Mouse (Mus musculus): ENCODE results near the gene Tmem63a. TPM values are rescaled to one million over a fixed set of nuclear protein-coding genes. Genes with fewer than 3 reads are reported as not detected.

The Tmem63a gene
- polyA plus RNA-seq, 1 experiment from 2014 or later, result 9.3 TPM

GRCm38 (mm10) chr1:181010171-181010932 is 68.2 kb downstream of the Tmem63a start:
- H3K27me3 ChIP-seq (ENCODE audit: control insufficient read depth, insufficient read depth, low read length), result no peaks in the 10 kb centered on the region
- 54% methylated on average over 4 of the region's 4 CpGs for WGBS
- H3K36me3 ChIP-seq (ENCODE audit: control insufficient read depth, insufficient read depth, low read length), result no peaks in the 10 kb centered on the region
- peaks cover 7 to 12% of the 10 kb centered on the region in 2 experiments for H3K4me1 ChIP-seq (ENCODE audit: control insufficient read depth in 2 of 2, insufficient read depth in 2 of 2, low read length in 2 of 2)
- peak overlapping the region in 1 of 2 experiments; percentile 21; a peak in 2 of 4 replicates for H3K27ac ChIP-seq (replicated peaks in 1 of 2; ENCODE audit: control insufficient read depth in 1 of 2, insufficient read depth in 1 of 2, low read depth in 2 of 2, low read length in 2 of 2)
- H3K9ac ChIP-seq (ENCODE audit: low read length), result no peak overlapping the region
- no peak overlapping the region for H3K4me3 ChIP-seq (ENCODE audit: control insufficient read depth in 1 of 2, insufficient read depth in 1 of 2, low read depth in 1 of 2, low read length in 2 of 2)
- H3K9me3 ChIP-seq (ENCODE audit: control insufficient read depth, low read length), result no peaks in the 10 kb centered on the region
- ATAC-seq (ENCODE audit: insufficient number of reproducible peaks, insufficient read depth, low FRiP score, low read depth), result no peak
- no peak overlapping the region for H3K4me2 ChIP-seq (ENCODE audit: low read length)

GRCm38 (mm10) chr1:181011601-181012000 is 69.5 kb downstream of the Tmem63a start:
- peaks cover 15 to 23% of the 10 kb centered on the region in 2 experiments for H3K4me1 ChIP-seq (ENCODE audit: control insufficient read depth in 2 of 2, insufficient read depth in 2 of 2, low read length in 2 of 2)
- H3K27ac ChIP-seq (replicated peaks in 1 of 2; ENCODE audit: control insufficient read depth in 1 of 2, insufficient read depth in 1 of 2, low read depth in 2 of 2, low read length in 2 of 2), result no peak overlapping the region
- ATAC-seq (ENCODE audit: insufficient number of reproducible peaks, insufficient read depth, low FRiP score, low read depth), result no peak
- H3K9ac ChIP-seq (ENCODE audit: low read length), result no peak overlapping the region
- H3K27me3 ChIP-seq (ENCODE audit: control insufficient read depth, insufficient read depth, low read length), result no peaks in the 10 kb centered on the region
- H3K9me3 ChIP-seq (ENCODE audit: control insufficient read depth, low read length), result no peaks in the 10 kb centered on the region
- no peaks in the 10 kb centered on the region for H3K36me3 ChIP-seq (ENCODE audit: control insufficient read depth, insufficient read depth, low read length)
- WGBS, result 80% methylated on average over 5 of the region's 5 CpGs
- no peak overlapping the region for H3K4me2 ChIP-seq (ENCODE audit: low read length)
- no peak overlapping the region for H3K4me3 ChIP-seq (ENCODE audit: control insufficient read depth in 1 of 2, insufficient read depth in 1 of 2, low read depth in 1 of 2, low read length in 2 of 2)

- no peak overlapping the region for H3K27ac ChIP-seq (replicated peaks in 1 of 2; ENCODE audit: control insufficient read depth in 1 of 2, insufficient read depth in 1 of 2, low read depth in 2 of 2, low read length in 2 of 2)
- no peak overlapping the region for H3K4me3 ChIP-seq (ENCODE audit: control insufficient read depth in 1 of 2, insufficient read depth in 1 of 2, low read depth in 1 of 2, low read length in 2 of 2)
- H3K9me3 ChIP-seq (ENCODE audit: control insufficient read depth, low read length), result no peaks in the 10 kb centered on the region
- peaks cover 16 to 23% of the 10 kb centered on the region in 2 experiments for H3K4me1 ChIP-seq (ENCODE audit: control insufficient read depth in 2 of 2, insufficient read depth in 2 of 2, low read length in 2 of 2)
- no peak for ATAC-seq (ENCODE audit: insufficient number of reproducible peaks, insufficient read depth, low FRiP score, low read depth)
- no peaks in the 10 kb centered on the region for H3K27me3 ChIP-seq (ENCODE audit: control insufficient read depth, insufficient read depth, low read length)
- no peak overlapping the region for H3K9ac ChIP-seq (ENCODE audit: low read length)
- no peaks in the 10 kb centered on the region for H3K36me3 ChIP-seq (ENCODE audit: control insufficient read depth, insufficient read depth, low read length)
- no peak overlapping the region for H3K4me2 ChIP-seq (ENCODE audit: low read length)
- 66% methylated on average over 3 of the region's 3 CpGs for WGBS
Observed at GRCm38 (mm10) chr1:181012416-181012815, 70.3 kb downstream of the Tmem63a start.

- 64% methylated on average over 6 of the region's 6 CpGs for whole genome bisulfite sequencing
- Histone ChIP-seq H3K4me1 (ENCODE audit: control insufficient read depth in 2 of 2, insufficient read depth in 2 of 2, low read length in 2 of 2) (peaks cover 16 to 23% of the 10 kb centered on the region in 2 experiments), H3K36me3 (ENCODE audit: control insufficient read depth, insufficient read depth, low read length) (no peaks in the 10 kb centered on the region), H3K9me3 (ENCODE audit: control insufficient read depth, low read length) (no peaks in the 10 kb centered on the region), H3K4me3 (ENCODE audit: control insufficient read depth in 1 of 2, insufficient read depth in 1 of 2, low read depth in 1 of 2, low read length in 2 of 2) (no peak overlapping the region), H3K27ac (replicated peaks in 1 of 2; ENCODE audit: control insufficient read depth in 1 of 2, insufficient read depth in 1 of 2, low read depth in 2 of 2, low read length in 2 of 2) (no peak overlapping the region), H3K27me3 (ENCODE audit: control insufficient read depth, insufficient read depth, low read length) (no peaks in the 10 kb centered on the region), H3K9ac (ENCODE audit: low read length) (no peak overlapping the region), H3K4me2 (ENCODE audit: low read length) (no peak overlapping the region)
- no peak for ATAC-seq (ENCODE audit: insufficient number of reproducible peaks, insufficient read depth, low FRiP score, low read depth)
Observed at GRCm38 (mm10) chr1:181013446-181013845, 71.3 kb downstream of the Tmem63a start.

GRCm38 (mm10) chr1:181014731-181015500 is 72.8 kb downstream of the Tmem63a start:
- no peaks in the 10 kb centered on the region for H3K27me3 ChIP-seq (ENCODE audit: control insufficient read depth, insufficient read depth, low read length)
- 62% methylated on average over 5 of the region's 6 CpGs for WGBS

GRCm38 (mm10) chr1:181015558-181015957 is 73.4 kb downstream of the Tmem63a start:
- Histone ChIP-seq H3K4me1 (ENCODE audit: control insufficient read depth in 2 of 2, insufficient read depth in 2 of 2, low read length in 2 of 2) (peaks cover 11 to 16% of the 10 kb centered on the region in 2 experiments), H3K4me2 (ENCODE audit: low read length) (peak overlapping the region; percentile 94; the same call in 1 of the 2 replicates), H3K27ac (replicated peaks in 1 of 2; ENCODE audit: control insufficient read depth in 1 of 2, insufficient read depth in 1 of 2, low read depth in 2 of 2, low read length in 2 of 2) (peak overlapping the region; percentile 73 to 83), H3K27me3 (ENCODE audit: control insufficient read depth, insufficient read depth, low read length) (no peaks in the 10 kb centered on the region), H3K36me3 (ENCODE audit: control insufficient read depth, insufficient read depth, low read length) (no peaks in the 10 kb centered on the region), H3K9ac (ENCODE audit: low read length) (peak overlapping the region; percentile 70; the same call in 1 of the 2 replicates), H3K4me3 (ENCODE audit: control insufficient read depth in 1 of 2, insufficient read depth in 1 of 2, low read depth in 1 of 2, low read length in 2 of 2) (no peak overlapping the region), H3K9me3 (ENCODE audit: control insufficient read depth, low read length) (no peaks in the 10 kb centered on the region)
- ATAC-seq (ENCODE audit: insufficient number of reproducible peaks, insufficient read depth, low FRiP score, low read depth), result no peak

More at GRCm38 (mm10) chr1:181014731-181015500, 72.8 kb downstream of the Tmem63a start:
- H3K4me3 ChIP-seq (ENCODE audit: control insufficient read depth in 1 of 2, insufficient read depth in 1 of 2, low read depth in 1 of 2, low read length in 2 of 2), result no peak overlapping the region
- ATAC-seq (ENCODE audit: insufficient number of reproducible peaks, insufficient read depth, low FRiP score, low read depth), result no peak
- H3K9ac ChIP-seq (ENCODE audit: low read length), result no peak overlapping the region
- H3K9me3 ChIP-seq (ENCODE audit: control insufficient read depth, low read length), result no peaks in the 10 kb centered on the region
- peak overlapping the region; percentile 94; the same call in 1 of the 2 replicates for H3K4me2 ChIP-seq (ENCODE audit: low read length)
- peak overlapping the region in 1 of 2 experiments; percentile 83; a peak in 2 of 4 replicates for H3K27ac ChIP-seq (replicated peaks in 1 of 2; ENCODE audit: control insufficient read depth in 1 of 2, insufficient read depth in 1 of 2, low read depth in 2 of 2, low read length in 2 of 2)
- no peaks in the 10 kb centered on the region for H3K36me3 ChIP-seq (ENCODE audit: control insufficient read depth, insufficient read depth, low read length)
- H3K4me1 ChIP-seq (ENCODE audit: control insufficient read depth in 2 of 2, insufficient read depth in 2 of 2, low read length in 2 of 2), result peaks cover 15 to 23% of the 10 kb centered on the region in 2 experiments

- Histone ChIP-seq H3K9me3 (ENCODE audit: control insufficient read depth, low read length) (no peaks in the 10 kb centered on the region), H3K4me1 (ENCODE audit: control insufficient read depth in 2 of 2, insufficient read depth in 2 of 2, low read length in 2 of 2) (peaks cover 11 to 14% of the 10 kb centered on the region in 2 experiments), H3K27ac (replicated peaks in 1 of 2; ENCODE audit: control insufficient read depth in 1 of 2, insufficient read depth in 1 of 2, low read depth in 2 of 2, low read length in 2 of 2) (peak overlapping the region; percentile 73 to 83), H3K27me3 (ENCODE audit: control insufficient read depth, insufficient read depth, low read length) (no peaks in the 10 kb centered on the region), H3K9ac (ENCODE audit: low read length) (peak overlapping the region; percentile 70), H3K36me3 (ENCODE audit: control insufficient read depth, insufficient read depth, low read length) (no peaks in the 10 kb centered on the region), H3K4me3 (ENCODE audit: control insufficient read depth in 1 of 2, insufficient read depth in 1 of 2, low read depth in 1 of 2, low read length in 2 of 2) (0 out of 4 replicates have a peak overlapping the region, but pooled peaks of 1 of the 2 experiments have one; percentile 53), H3K4me2 (ENCODE audit: low read length) (peak overlapping the region; percentile 94)
- ATAC-seq (ENCODE audit: insufficient number of reproducible peaks, insufficient read depth, low FRiP score, low read depth), result no peak
- 72% methylated on average over 4 of the region's 4 CpGs for WGBS
Observed at GRCm38 (mm10) chr1:181016045-181016444, 73.9 kb downstream of the Tmem63a start.
